Mouse (Mus musculus): ENCODE results near the gene Xrcc5.

- TF ChIP-seq POLR2A (IDR thresholded peaks at IDR 0.05; ENCODE audit: control insufficient read depth in 1 of 2, insufficient read depth in 1 of 2, low read depth in 1 of 2, low read length in 2 of 2, poor library complexity in 1 of 2) (no peak), MAFK (IDR thresholded peaks at IDR 0.05; ENCODE audit: borderline replicate concordance, low read depth, low read length) (no peak), GABPA (IDR thresholded peaks at IDR 0.05; ENCODE audit: low read depth, low read length) (no peak), CTCF (IDR thresholded peaks at IDR 0.05 in 2 of 3, conservative IDR thresholded peaks at IDR 0.05 in 1 of 3; ENCODE audit: control insufficient read depth in 1 of 3, insufficient read depth in 1 of 3, low read depth in 2 of 3, low read length in 3 of 3, poor library complexity in 1 of 3, severe bottlenecking in 1 of 3) (no peak), SIN3A (IDR thresholded peaks at IDR 0.05; ENCODE audit: low read length) (no peak)
Observed at GRCm38 (mm10) chr1:72286904-72287303, 20.3 kb upstream of the Xrcc5 start.

All from MEL (cell line).